Mouse (Mus musculus) regulatory T cell (primary cell): ENCODE results near the gene Izumo2.

Experiments used
- in situ Hi-C: fragments of 300-600 bp; cut with MboI, MseI; formaldehyde crosslinking; loops from one replicate; pipeline ENCODE4 v1.15.1; 2025; ENCODE audit warnings: high pct_unique_total_duplicates

Izumo2 gene

GRCm38 (mm10) chr7:44708574-44708973 is at the start of gene Izumo2:
Gene Izumo2 (plus strand): TSS chr7:44708742.
- in situ Hi-C loops, result loop anchor here (10.0 kb wide), 1 partner anchor 1426 kb away; no protein-coding TSS in a partner anchor

DNA sequence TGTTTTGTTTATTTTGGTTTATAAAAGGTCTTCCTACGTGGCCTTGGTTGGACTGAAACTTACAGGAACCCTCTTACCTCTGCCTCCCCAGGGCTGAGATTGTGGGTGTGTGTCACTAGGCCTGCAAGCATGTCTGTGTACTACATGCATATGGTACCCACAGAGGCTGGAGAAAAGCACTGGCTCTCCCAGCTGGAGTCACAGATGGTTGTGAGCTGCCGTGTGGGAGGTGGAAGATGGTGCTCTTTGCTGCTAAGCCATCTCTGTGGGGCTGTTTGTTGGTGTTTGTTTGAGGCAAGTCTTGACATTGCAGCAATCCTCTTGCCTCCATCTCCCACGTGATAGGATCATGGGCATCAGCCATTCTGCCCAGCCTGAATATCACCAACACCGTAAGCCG is 47.3 kb upstream of the Izumo2 start:
- in situ Hi-C loops, result no loop called here

- in situ Hi-C loops, result no loop called here
Observed at GRCm38 (mm10) chr7:44662168-44662567, 46.4 kb upstream of the Izumo2 start.

GRCm38 (mm10) chr7:44662569-44662968 is 46.0 kb upstream of the Izumo2 start:
- in situ Hi-C loops, result no loop called here

DNA sequence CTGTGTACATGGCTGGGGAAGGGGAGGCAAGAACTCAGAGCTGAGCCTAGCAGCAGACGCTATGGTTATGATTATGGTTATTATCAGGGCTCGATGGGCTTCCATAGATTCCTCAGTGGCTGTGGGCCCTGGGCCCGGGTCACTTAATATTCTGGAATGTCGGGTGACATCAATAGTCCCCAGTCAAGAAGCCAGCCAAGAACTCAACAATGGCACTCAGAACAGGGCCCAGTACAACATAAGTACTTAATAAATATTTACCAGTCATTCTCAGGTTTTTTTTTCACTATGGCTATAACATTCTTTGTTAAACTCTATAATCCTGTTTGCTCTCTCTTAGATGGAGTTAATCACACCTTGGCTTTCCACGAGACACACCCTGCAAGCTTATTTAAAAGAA is 45.0 kb upstream of the Izumo2 start:
- in situ Hi-C loops, result no loop called here

DNA sequence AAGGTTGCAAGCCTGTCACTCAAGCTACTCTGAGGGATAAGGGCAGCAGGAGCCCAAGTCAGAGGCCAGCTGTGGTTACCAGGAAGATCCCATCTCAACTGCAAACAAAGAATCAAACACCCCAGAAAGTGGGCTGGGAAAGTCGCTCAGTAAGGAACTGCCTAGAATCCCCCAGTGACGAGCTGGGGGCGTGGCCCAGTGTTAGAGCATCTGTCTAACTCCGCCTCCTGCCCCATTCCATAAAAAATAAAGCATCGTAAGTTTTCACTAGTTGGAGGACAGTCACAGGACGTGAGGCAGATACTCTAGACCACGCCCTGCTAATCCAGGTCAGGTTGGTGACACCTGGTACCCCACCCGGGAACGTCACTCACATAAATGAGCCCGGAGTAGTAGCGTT is 43.8 kb upstream of the Izumo2 start:
- in situ Hi-C loops, result no loop called here

DNA sequence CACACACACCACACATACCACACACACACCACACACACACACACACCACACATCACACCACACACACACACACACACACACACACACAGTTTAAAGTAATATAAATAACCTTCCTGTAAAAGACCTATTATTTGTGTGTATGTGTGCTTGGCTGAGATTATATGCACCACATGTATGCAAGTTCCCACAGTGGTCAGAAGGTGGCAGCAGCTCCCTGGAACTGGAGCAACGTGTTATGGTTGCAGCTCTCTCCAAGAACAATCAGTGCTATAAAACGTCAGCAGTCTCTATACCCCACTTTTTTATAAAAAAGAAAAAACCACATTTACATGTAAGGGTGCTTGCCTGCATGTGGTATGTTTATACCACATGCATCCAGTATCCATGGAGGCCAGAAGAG is 42.1 kb upstream of the Izumo2 start:
- in situ Hi-C loops, result no loop called here

- in situ Hi-C loops, result no loop called here
Observed at GRCm38 (mm10) chr7:44667996-44668738, 40.4 kb upstream of the Izumo2 start.

GRCm38 (mm10) chr7:44669103-44669502 is 39.4 kb upstream of the Izumo2 start:
- in situ Hi-C loops, result no loop called here

- in situ Hi-C loops, result no loop called here
Observed at GRCm38 (mm10) chr7:44670803-44671202, 37.7 kb upstream of the Izumo2 start, which contains the start of gene Myh14. Gene Myh14 (minus strand): TSS chr7:44670843.

DNA sequence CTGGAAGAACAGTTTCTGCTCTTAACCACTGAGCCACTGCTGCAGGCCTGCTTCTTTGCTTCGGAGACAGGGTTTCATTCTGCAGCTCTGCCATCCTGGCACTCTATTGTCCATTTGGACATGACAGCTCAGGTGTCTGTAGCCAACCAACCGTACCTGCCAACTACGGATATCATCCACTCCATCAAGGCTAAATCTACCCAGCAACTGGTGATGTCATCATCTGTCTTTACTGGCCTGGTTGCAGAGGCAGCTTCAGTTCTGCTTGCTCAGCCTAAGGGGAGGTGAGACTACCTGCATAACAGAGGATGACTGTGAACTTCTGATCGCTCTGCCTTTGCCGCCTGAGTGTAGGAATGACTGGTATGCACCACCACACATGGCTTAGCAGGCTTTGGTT is 36.3 kb upstream of the Izumo2 start:
- in situ Hi-C loops, result no loop called here

GRCm38 (mm10) chr7:44674511-44674910 is 34.0 kb upstream of the Izumo2 start:
- in situ Hi-C loops, result no loop called here

GRCm38 (mm10) chr7:44675171-44675570 is 33.4 kb upstream of the Izumo2 start:
- in situ Hi-C loops, result no loop called here

- in situ Hi-C loops, result no loop called here
Observed at GRCm38 (mm10) chr7:44676126-44676525, 32.4 kb upstream of the Izumo2 start.

- in situ Hi-C loops, result no loop called here
Observed at GRCm38 (mm10) chr7:44676611-44677010, 31.9 kb upstream of the Izumo2 start.

- in situ Hi-C loops, result no loop called here
Observed at GRCm38 (mm10) chr7:44683656-44684055, 24.9 kb upstream of the Izumo2 start.

DNA sequence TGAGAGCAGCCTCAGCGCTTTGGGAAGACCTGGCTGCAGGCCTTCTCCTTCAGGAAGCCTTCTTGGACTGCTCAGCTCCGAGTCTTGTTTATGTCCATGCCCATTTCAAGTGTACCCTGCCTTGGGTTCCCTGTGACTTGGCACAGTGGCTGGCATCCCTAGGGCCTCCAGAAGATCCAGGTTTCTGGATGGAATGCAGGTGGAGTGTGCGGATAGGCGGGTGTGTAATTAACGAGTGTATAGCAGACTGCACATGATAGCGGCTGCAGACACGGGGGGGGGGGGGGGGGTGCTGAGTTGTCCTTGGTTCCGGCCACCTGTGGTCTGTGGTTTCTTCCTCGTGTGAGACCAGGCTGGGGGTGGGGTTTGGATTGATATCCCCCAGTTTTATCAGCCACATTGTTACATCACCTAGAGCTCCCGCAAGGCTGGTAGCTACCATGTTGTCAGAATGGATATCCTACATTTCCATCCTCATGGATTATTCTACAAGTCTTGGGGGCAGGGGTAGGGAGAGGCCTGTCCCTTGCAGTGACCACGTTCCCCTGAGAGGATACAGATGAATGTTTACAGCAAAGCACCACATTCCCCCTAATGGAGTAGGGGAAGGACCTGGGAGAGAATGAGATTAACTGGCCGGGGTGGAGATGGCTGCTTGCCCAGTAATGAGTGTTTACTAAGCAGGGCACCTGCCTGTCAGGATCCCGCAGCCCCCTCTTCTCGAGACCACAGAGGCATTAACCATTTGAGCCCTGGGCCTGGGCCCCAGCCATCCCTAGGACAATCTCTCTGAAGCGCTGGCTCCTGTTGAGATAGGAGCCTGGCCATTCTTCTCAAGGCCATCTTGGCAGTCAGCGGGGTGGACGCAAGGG is 22.8 kb upstream of the Izumo2 start:
- in situ Hi-C loops, result no loop called here

DNA sequence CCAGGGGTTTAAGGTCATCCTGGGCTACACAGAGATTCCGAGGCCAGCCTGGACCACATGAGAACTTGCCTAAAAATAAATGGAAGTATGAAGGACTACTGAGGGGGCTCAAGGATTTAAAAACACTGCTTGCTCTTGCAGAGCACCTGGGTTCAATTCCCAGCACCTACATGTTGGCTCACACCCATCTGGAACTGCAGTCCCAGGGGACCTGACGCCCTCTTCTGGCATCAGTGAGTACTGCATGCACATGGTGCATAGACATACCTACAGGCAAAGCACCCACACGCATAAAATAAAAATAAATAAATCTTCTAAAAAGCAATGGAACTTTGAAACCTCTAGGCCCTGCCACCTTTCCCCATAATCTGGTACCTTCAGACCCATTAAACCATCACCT is 19.7 kb upstream of the Izumo2 start:
- in situ Hi-C loops, result no loop called here

DNA sequence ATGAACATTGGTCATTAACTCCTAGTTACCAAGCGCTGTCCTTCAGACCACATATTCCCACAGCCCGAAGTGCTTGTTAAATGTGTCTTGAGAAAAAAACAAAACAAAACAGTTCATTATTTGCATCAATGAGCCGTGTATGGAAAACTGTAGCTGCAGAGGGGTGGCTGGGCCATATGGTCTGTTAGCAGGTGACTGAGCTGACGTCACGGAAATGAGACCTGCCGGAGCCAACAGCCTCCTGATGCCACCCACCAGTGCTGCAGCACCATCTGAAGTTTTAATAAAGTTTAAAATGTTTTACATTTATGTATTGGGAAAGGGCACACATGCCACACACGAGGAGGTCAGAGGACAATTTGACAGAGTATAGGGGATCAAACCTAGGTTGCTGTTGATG is 19.2 kb upstream of the Izumo2 start:
- in situ Hi-C loops, result no loop called here

DNA sequence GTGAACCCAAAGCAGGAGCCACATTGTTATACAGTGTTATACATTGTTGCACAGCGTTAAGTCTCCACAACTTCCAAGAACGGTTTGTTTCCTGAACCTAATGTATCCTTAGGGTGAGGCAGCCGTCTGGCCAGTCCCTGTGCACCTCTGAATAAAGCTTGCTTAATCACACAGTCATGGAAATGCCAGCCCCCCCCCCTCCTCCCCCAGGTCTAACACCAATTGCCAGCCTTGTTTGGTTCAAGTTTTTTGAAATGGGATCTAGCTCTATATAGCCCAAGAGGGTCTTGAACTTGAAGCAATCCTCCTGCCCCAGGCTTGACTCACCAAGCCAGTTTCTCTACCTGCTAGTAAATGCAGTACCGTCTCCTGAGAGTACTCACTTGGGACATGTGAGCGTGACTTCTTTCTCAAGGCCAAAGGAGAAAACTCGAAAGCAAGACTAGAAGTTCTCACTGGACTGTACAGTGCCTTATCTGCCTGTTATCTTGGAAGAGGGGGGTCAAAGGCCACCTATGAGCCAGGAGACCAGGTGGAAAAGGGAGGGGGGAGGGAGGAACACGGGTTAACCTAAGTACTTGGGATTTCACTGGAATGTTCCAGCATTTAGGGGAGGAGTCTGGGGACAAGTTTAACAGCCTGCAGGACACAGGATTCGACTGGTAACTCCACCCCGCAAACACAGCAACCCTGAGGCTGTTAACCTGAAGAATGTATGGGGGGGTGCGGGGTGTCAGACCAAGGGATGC is 14.9 kb upstream of the Izumo2 start:
- in situ Hi-C loops, result no loop called here

GRCm38 (mm10) chr7:44695223-44695622 is 13.3 kb upstream of the Izumo2 start:
- in situ Hi-C loops, result no loop called here

DNA sequence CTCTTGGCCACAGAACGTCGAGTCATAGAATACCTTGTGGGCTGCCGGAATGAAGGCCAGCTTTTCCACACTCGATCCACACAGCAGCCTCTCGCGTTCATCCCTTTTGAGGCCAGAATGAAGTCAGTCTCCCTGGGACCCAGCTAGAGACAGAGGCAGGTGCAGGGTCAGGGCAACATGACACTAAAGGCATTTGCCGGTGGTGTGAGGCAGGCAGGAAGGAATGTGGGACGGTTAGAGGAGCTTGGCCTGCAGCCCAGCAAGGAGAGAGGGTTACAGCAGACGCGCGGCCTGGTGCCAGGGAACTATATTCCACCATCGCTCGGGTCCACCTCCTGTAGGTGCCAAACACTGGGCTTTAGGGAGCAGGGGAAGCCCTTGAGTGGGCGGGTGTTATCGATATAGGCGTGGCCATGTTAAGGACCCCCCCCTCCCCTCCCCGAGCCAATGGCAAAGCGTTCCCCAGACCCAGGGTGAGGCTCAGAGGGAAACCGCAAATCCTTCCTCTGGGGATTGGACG is 11.3 kb upstream of the Izumo2 start:
- in situ Hi-C loops, result no loop called here
